Mouse (Mus musculus): Measurements from ENCODE around the gene Gp1ba. TPM values are rescaled to one million over a fixed set of nuclear protein-coding genes. Genes with fewer than 3 reads are reported as not detected.

Gene Gp1ba
- polyA plus RNA-seq, 1 experiment from 2014 or later, result 15.3 TPM

DNA sequence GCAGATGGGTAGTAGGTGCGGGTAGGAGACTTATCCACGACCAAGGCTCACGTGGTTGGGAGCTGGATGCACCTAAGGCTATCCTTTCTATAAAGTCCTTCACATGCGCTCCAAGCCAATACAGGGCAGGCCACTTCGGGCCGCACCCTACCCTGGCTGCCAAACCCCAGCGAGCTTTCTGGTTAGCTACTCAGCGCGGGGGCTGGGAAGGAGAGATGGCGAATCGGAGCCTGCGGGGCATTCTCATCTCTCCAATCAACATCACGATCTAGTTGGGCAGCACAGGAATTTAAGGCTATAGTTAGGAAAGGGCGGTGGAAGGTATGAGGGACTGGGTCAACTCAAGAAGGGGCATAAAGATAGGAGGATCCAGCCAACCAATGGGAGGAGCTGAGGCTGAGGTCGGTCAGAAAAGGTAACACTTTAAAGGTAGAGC is 29.4 kb downstream of the Gp1ba start:
- H3K36me3 ChIP-seq (ENCODE audit: control insufficient read depth, insufficient read depth, low read length), result peaks cover 21% of the 10 kb centered on the region
- H3K4me3 ChIP-seq (ENCODE audit: low read depth, low read length), result peak overlapping the region; percentile 66
- peak; percentile 60 for ATAC-seq (replicated peaks; ENCODE audit: low FRiP score)
- H3K9me3 ChIP-seq (ENCODE audit: control insufficient read depth, low read length), result no peaks in the 10 kb centered on the region
- 2% methylated on average over 15 of the region's 15 CpGs for WGBS
- H3K27ac ChIP-seq (ENCODE audit: low read depth, low read length), result peak overlapping the region; percentile 89
- peak overlapping the region; percentile 84 for H3K4me2 ChIP-seq
- peak overlapping the region; percentile 72 for H3K9ac ChIP-seq (ENCODE audit: low read depth, low read length)
- peaks cover 22% of the 10 kb centered on the region for H3K4me1 ChIP-seq (replicated peaks; ENCODE audit: control insufficient read depth, insufficient read depth, low read length)
- H3K27me3 ChIP-seq (replicated peaks; ENCODE audit: control insufficient read depth, insufficient read depth, low read length), result no peaks in the 10 kb centered on the region
- peak; percentile 76 for DNase-seq (ENCODE audit: low spot score)

DNA sequence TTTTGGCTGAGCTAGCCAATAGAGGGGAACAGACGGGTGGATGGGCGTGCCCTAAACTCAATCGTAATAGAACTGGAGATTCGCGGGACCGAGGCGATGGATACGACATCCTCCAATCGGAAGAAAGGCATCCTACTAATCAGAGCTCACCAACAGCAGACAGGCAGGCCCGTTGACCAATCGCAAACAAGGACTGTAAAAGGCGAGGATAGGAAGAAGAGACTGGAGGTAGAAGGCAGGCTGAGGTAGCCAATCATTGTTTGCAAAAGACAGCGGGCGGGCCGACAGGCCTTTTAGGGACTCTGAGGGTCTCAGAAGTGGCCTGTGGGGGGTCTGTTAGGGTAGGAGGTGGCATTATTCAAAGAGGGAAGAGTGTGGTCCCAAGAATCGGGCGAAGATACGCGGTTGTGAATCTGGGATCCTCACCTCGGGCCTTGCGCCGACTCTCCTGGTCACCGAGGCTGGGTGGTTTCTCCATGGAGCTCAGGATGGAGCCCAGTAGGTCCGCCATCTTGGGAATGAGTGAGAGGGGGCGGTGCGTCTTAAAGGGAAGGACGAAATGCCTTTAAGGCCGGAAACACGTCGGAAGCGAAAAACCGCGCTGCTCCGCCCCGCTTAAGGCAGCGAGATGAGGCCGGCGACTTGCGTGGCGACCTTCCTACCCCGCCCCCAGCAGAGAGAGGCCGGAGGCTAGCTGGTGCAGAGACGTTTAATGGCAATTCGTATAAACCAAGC is 30.0 kb downstream of the Gp1ba start, which contains the start of gene Spag7:
TSS of gene Spag7 (minus strand) at position 646 of the 735 bp plus-strand sequence.
- peak within 1 kb of the TSS; percentile 66 for H3K4me3 ChIP-seq (ENCODE audit: low read depth, low read length)
- no peaks in the 10 kb centered on the region for H3K9me3 ChIP-seq (ENCODE audit: control insufficient read depth, low read length)
- peak within 1 kb of the TSS; percentile 77 for H3K9ac ChIP-seq (ENCODE audit: low read depth, low read length)
- ATAC-seq (replicated peaks; ENCODE audit: low FRiP score), result peak; percentile 94
- under 1% methylated on average over 44 of the region's 44 CpGs for WGBS
- peak; percentile 95 for DNase-seq (ENCODE audit: low spot score)
- peaks cover 16% of the 10 kb centered on the region for H3K36me3 ChIP-seq (ENCODE audit: control insufficient read depth, insufficient read depth, low read length)
- H3K4me1 ChIP-seq (replicated peaks; ENCODE audit: control insufficient read depth, insufficient read depth, low read length), result peaks cover 22% of the 10 kb centered on the region
- peak within 1 kb of the TSS; percentile 89 for H3K27ac ChIP-seq (ENCODE audit: low read depth, low read length)
- peak within 1 kb of the TSS; percentile 84 for H3K4me2 ChIP-seq
- H3K27me3 ChIP-seq (replicated peaks; ENCODE audit: control insufficient read depth, insufficient read depth, low read length), result no peaks in the 10 kb centered on the region

DNA sequence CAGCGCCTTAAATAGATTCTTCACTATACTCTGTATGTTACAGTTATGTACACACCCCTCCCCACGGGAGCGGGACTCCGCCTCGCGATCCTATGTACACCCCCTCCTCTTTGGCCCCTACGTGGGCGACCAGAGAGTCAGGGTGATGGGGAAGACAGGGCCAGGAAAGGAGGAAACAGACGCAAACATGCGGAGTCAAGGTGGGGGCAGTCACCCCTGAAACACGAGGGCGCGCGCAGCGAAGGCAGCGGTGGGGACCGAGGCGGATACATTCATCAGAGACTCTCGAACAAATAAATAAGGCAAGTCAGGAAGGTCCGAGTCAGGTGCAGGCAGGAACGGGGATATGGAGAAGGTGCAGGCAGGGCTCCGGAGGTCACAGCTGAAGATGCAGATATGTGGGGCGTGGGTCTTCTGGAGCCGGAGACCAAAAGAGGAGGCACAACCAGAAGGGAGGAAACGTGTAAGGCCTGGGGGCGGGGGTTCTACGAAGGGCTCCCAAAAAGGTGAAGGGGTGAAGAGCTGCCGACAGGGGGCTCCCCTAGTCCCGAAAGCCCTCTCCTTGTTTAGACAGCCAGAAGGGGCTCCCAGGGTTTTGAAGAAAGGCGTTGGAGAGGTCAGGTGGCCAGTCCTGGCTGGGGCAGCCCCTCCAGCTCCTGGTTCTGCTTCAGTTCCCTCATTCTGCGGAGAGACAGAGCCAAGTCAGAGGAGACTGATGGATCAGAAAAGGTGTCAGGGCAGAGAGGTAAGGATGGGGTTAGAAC is 30.8 kb downstream of the Gp1ba start:
- no peaks in the 10 kb centered on the region for H3K27me3 ChIP-seq (replicated peaks; ENCODE audit: control insufficient read depth, insufficient read depth, low read length)
- no peaks in the 10 kb centered on the region for H3K9me3 ChIP-seq (ENCODE audit: control insufficient read depth, low read length)
- H3K36me3 ChIP-seq (ENCODE audit: control insufficient read depth, insufficient read depth, low read length), result peaks cover 12% of the 10 kb centered on the region; the same call in 1 of the 2 replicates
- ATAC-seq (replicated peaks; ENCODE audit: low FRiP score), result peak; percentile 16; the same call in 1 of the 2 replicates
- peak overlapping the region; percentile 66 for H3K4me3 ChIP-seq (ENCODE audit: low read depth, low read length)
- H3K4me1 ChIP-seq (replicated peaks; ENCODE audit: control insufficient read depth, insufficient read depth, low read length), result peaks cover 22% of the 10 kb centered on the region
- H3K9ac ChIP-seq (ENCODE audit: low read depth, low read length), result peak overlapping the region; percentile 77
- under 1% methylated on average over 31 of the region's 31 CpGs for WGBS
- DNase-seq (ENCODE audit: low spot score), result peak; percentile 81
- peak overlapping the region; percentile 89 for H3K27ac ChIP-seq (ENCODE audit: low read depth, low read length)
- H3K4me2 ChIP-seq, result peak overlapping the region; percentile 83

DNA sequence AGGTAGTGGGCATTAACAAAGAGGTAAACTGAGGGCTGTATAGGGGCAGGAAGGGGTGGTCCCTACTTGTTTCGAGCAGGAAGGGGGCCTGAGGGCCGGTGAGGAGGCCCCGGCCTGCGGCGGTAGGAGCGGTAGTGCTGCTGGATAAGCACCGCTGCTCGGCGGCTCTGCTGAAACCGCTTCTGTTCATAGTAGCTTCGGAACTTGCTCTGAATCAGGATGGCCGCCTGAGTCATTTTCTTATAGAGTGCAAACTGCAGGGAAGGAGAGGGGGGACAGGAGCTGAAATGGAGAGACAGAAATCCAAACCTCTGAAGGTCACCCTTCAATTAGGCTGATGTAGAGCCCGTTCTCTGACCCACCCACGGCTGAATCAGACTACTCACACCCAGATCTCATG is 31.6 kb downstream of the Gp1ba start:
- DNase-seq (ENCODE audit: low spot score) (no peak), ATAC-seq (replicated peaks; ENCODE audit: low FRiP score) (no peak)
- peak overlapping the region; percentile 89 for H3K27ac ChIP-seq (ENCODE audit: low read depth, low read length)
- 56% methylated on average over 14 of the region's 14 CpGs for WGBS
- peaks cover 7% of the 10 kb centered on the region for H3K36me3 ChIP-seq (ENCODE audit: control insufficient read depth, insufficient read depth, low read length)
- no peaks in the 10 kb centered on the region for H3K27me3 ChIP-seq (replicated peaks; ENCODE audit: control insufficient read depth, insufficient read depth, low read length)
- H3K4me2 ChIP-seq, result peak overlapping the region; percentile 83
- H3K9me3 ChIP-seq (ENCODE audit: control insufficient read depth, low read length), result no peaks in the 10 kb centered on the region
- H3K4me3 ChIP-seq (ENCODE audit: low read depth, low read length), result peak overlapping the region; percentile 66
- H3K4me1 ChIP-seq (replicated peaks; ENCODE audit: control insufficient read depth, insufficient read depth, low read length), result peaks cover 22% of the 10 kb centered on the region
- H3K9ac ChIP-seq (ENCODE audit: low read depth, low read length), result peak overlapping the region; percentile 77

DNA sequence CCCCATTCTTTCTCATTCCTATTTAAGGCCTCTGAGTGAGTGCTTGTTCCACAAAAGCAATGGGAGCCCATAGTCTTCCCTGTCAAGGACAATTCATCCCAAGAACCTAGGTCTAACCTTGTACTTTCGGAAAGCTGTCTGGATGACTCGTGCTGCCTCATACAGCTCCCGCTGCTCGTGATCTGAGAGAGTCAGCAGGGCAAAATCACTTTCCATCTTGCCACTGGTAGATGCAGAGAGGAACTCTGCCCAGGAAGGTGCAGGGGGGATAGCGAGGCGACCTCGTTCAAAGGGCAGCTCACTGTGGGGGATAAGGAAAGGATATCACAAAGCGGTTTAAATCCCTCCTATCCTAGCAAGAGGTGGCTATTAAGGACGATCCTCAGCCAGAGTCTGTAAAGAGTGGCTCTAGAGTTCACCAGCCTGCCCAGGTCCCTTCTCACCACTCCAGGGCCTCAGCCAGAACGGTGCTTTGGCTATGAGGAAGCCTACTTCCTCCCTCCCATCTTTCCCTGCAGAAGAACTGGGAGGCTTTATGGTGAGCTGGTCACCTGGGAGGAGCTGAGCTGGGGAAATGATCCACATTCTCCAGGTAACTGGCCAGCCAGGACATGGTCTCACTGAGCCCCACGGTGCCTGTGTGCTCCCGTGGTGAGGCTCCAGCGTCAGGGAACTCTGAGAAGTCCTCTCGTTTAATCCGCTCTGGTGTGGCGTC is 32.6 kb downstream of the Gp1ba start:
- Histone ChIP-seq H3K36me3 (ENCODE audit: control insufficient read depth, insufficient read depth, low read length) (peaks cover 6% of the 10 kb centered on the region; the same call in 1 of the 2 replicates), H3K4me3 (ENCODE audit: low read depth, low read length) (no peak overlapping the region), H3K9ac (ENCODE audit: low read depth, low read length) (no peak overlapping the region), H3K9me3 (ENCODE audit: control insufficient read depth, low read length) (no peaks in the 10 kb centered on the region), H3K27ac (ENCODE audit: low read depth, low read length) (no peak overlapping the region), H3K27me3 (replicated peaks; ENCODE audit: control insufficient read depth, insufficient read depth, low read length) (no peaks in the 10 kb centered on the region), H3K4me2 (no peak overlapping the region), H3K4me1 (replicated peaks; ENCODE audit: control insufficient read depth, insufficient read depth, low read length) (peaks cover 22% of the 10 kb centered on the region)
- 80% methylated on average over 16 of the region's 16 CpGs for WGBS
- DNase-seq (ENCODE audit: low spot score) (no peak), ATAC-seq (replicated peaks; ENCODE audit: low FRiP score) (no peak)

DNA sequence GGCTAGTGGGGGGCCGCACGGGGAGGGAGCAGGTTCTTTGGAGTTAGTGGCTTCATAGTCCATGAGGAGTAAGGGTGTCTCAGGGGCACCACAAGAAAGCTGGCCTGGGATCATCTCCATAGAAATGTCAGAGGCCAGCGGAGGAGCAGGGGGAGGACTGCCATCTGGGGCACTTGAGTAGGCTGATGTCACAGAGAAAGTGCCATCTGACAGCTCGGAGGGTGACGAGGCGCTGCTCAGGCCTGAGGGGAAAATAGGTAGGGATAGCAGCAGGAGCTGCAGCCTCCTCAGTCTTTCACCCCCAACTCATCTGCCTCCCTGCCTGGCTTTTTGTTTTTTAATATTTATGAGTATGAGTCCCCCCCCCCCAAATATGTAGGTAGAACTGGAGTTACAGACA is 35.1 kb downstream of the Gp1ba start:
- H3K4me2 ChIP-seq, result no peak overlapping the region
- no peak overlapping the region for H3K4me3 ChIP-seq (ENCODE audit: low read depth, low read length)
- WGBS, result 83% methylated on average over 6 of the region's 6 CpGs
- H3K4me1 ChIP-seq (replicated peaks; ENCODE audit: control insufficient read depth, insufficient read depth, low read length), result peaks cover 18% of the 10 kb centered on the region
- peaks cover 10% of the 10 kb centered on the region; the same call in 1 of the 2 replicates for H3K36me3 ChIP-seq (ENCODE audit: control insufficient read depth, insufficient read depth, low read length)
- no peak overlapping the region for H3K9ac ChIP-seq (ENCODE audit: low read depth, low read length)
- ATAC-seq (replicated peaks; ENCODE audit: low FRiP score), result no peak
- no peak overlapping the region for H3K27ac ChIP-seq (ENCODE audit: low read depth, low read length)
- DNase-seq (ENCODE audit: low spot score), result no peak
- no peaks in the 10 kb centered on the region for H3K9me3 ChIP-seq (ENCODE audit: control insufficient read depth, low read length)
- H3K27me3 ChIP-seq (replicated peaks; ENCODE audit: control insufficient read depth, insufficient read depth, low read length), result no peaks in the 10 kb centered on the region

DNA sequence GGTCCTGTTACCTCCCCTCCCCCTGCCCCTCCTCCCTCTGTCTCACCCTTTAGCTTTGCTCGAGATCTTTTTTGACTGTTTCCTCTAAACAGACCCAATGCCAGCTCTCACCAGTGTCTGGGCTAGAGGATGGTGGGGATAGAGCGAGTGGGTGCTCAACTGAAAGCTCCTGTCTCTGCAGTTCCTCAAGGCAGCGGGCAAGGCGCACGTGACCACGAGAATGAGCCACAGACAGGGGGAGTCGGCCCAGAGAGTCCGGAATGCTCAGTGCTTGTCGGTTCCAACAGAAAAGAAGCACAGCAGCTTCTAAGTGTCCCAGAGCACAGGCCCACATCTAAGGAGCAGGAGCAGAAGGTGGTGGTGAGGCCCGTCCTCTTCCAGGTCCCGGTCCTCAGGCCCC is 35.6 kb downstream of the Gp1ba start:
- no peaks in the 10 kb centered on the region for H3K9me3 ChIP-seq (ENCODE audit: control insufficient read depth, low read length)
- no peak overlapping the region for H3K9ac ChIP-seq (ENCODE audit: low read depth, low read length)
- no peak overlapping the region for H3K4me3 ChIP-seq (ENCODE audit: low read depth, low read length)
- WGBS, result 64% methylated on average over 11 of the region's 11 CpGs
- H3K27me3 ChIP-seq (replicated peaks; ENCODE audit: control insufficient read depth, insufficient read depth, low read length), result no peaks in the 10 kb centered on the region
- peaks cover 18% of the 10 kb centered on the region for H3K4me1 ChIP-seq (replicated peaks; ENCODE audit: control insufficient read depth, insufficient read depth, low read length)
- H3K27ac ChIP-seq (ENCODE audit: low read depth, low read length), result no peak overlapping the region
- DNase-seq (ENCODE audit: low spot score), result no peak
- ATAC-seq (replicated peaks; ENCODE audit: low FRiP score), result no peak
- H3K36me3 ChIP-seq (ENCODE audit: control insufficient read depth, insufficient read depth, low read length), result peaks cover 10% of the 10 kb centered on the region; the same call in 1 of the 2 replicates
- no peak overlapping the region for H3K4me2 ChIP-seq

DNA sequence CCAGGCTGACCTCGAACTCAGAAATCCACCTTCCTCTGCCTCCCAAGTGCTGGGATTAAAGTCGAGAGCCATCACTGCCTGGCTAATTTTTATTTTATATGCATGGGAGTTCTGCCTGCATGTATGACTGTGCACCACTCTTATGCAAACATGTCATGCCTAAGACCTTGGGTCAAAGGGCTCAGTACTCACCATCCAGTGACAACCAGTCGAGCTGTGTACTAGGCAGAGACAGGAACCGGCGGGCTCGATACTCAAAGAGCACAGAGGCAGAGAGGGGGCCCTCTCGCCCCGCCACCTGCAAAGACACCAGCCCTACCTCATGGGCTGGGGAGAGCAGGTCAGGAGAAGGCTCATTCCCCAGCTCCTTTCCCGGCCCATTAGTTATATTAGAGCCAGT is 39.2 kb downstream of the Gp1ba start:
- DNase-seq (ENCODE audit: low spot score) (no peak), ATAC-seq (replicated peaks; ENCODE audit: low FRiP score) (no peak)
- WGBS, result 69% methylated on average over 9 of the region's 9 CpGs
- no peak overlapping the region for H3K9ac ChIP-seq (ENCODE audit: low read depth, low read length)
- H3K27me3 ChIP-seq (replicated peaks; ENCODE audit: control insufficient read depth, insufficient read depth, low read length), result no peaks in the 10 kb centered on the region
- H3K36me3 ChIP-seq (ENCODE audit: control insufficient read depth, insufficient read depth, low read length), result peaks cover 24% of the 10 kb centered on the region; the same call in 1 of the 2 replicates
- no peak overlapping the region for H3K4me3 ChIP-seq (ENCODE audit: low read depth, low read length)
- H3K4me1 ChIP-seq (replicated peaks; ENCODE audit: control insufficient read depth, insufficient read depth, low read length), result peaks cover 13% of the 10 kb centered on the region
- H3K9me3 ChIP-seq (ENCODE audit: control insufficient read depth, low read length), result no peaks in the 10 kb centered on the region
- H3K27ac ChIP-seq (ENCODE audit: low read depth, low read length), result peak overlapping the region; percentile 6
- H3K4me2 ChIP-seq, result no peak overlapping the region
